Mouse (Mus musculus) splenic B cell, adult 2 months (primary cell): ENCODE results near the gene Smim4.

ENCODE experiments used
- DNase-seq: peaks from one replicate; pipeline ENCODE4 v3.0.0-alpha.2; 2011; ENCODE audit warnings: low read depth, low spot score
- H3K27me3 ChIP-seq: 2 replicates; pipeline ENCODE4 v1.6.1; 2012; ENCODE audit warnings: mild to moderate bottlenecking, low read length, moderate library complexity, mixed read lengths; ENCODE audit not compliant: control insufficient read depth, poor library complexity, insufficient read depth, severe bottlenecking
- H3K36me3 ChIP-seq: 2 replicates; pipeline ENCODE4 v1.6.1; 2012; ENCODE audit warnings: mild to moderate bottlenecking, low read length, moderate library complexity, mixed read lengths; ENCODE audit not compliant: control insufficient read depth, poor library complexity, insufficient read depth, severe bottlenecking

Gene Smim4

DNA sequence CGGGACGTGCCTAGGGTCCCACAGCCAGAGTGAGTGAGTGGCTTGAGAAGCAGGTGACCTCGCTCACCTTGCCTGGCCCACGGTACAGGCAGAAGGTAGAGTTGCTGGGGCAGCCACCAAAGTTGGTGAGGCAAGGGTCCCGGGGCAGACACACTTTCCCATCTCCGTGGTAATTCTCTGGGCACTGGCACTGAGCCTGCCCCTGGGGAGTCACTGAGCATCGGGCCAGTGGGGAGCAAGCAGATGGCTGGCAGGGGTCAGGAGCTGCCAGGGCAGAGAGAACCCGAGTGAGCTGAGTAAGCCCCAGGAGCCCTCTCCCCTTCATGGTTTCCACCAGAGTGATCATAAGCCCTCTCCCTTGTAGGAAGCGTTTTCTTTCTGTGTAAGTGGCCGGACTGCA, 32.9 kb upstream of the Smim4 start:
- DNase-seq: no peak
- Histone ChIP-seq H3K27me3 (no peaks in the 10 kb centered on the region), H3K36me3 (no peaks in the 10 kb centered on the region)

DNA sequence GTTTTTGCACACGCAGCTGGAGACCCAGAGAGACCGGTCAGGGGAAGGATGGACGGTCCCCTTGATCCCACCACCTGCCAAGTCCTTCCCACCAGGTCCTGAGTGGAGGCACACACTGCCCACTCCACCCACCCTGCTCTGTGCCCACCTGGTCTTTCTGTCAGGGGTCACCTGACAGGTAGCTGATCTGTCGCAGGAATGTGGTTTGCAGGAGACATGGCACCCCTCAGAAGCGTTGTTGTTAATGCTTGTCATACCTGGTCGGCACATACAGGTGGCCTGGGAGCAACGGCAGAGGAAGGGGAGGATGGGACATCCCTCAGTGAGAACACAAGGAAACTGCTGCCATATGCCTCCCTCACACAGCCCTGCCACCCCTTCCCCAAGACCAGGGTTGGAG, 32.4 kb upstream of the Smim4 start:
- H3K27me3 ChIP-seq: no peaks in the 10 kb centered on the region
- no peak for DNase-seq
- H3K36me3 ChIP-seq: no peaks in the 10 kb centered on the region

DNA sequence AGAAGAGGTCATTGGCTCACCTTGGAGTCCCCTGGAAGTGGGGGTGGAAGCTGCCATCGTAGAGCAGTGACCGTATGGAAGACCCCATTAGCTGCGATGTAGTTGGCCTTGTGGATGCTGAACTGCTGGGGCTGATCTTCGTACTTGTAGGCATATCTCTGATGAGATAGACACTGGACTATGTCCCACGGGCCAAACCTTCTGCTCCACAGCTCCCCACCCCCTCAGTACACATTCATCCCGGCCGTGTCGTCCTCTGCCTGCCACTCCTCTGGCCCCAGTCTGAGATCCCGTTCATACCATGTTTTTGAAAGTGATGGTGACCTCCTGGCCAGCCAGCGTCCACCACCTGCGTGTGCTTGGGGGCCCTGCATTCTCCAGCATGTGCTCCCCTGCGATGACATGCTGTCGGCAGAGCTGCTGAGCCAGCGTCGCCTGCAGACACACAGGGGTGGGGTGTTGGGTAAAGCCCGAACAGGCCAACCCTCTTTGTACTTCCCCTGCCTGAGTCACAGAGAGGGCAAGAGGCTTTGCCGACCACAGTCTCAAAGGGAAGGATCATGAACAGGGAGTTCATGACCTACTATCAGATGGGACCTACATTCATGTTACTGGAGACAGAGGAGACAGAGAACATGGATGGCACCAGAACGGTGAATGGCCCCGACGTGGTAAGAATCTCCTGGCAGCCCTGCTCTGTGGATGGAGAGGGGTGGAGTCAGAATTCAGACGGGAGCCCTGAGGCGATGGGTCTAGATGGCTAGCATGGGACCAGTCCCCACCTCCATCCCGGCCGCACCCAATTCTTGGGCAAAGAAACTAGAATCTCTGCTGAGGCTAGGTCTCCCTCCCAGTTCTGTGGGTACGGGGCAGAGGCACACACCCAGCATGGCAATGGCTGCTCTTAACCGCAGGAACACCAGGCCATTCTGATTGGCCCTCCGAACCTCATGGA, 31.7 kb upstream of the Smim4 start:
- no peak for DNase-seq
- no peaks in the 10 kb centered on the region for H3K36me3 ChIP-seq
- H3K27me3 ChIP-seq: no peaks in the 10 kb centered on the region

DNA sequence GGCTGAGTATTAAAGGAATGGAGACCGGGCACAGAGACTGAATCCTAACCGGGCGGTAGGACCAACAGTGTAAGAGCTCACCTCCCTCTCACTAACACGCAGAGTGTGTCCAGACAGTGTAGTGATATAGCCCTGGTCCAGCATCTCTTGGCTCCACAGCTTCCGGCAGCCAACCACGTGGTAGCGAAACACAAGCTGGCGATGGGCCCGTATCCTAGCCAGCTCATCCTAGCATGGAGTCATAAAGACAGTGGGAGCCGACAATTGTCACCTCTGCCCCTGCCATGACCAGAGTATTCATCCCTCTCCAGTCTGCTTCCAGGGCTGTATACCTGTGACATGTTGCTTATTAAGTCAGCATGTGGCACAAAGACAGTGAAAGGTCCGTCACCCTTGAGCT, 16.9 kb upstream of the Smim4 start:
- DNase-seq: no peak
- Histone ChIP-seq H3K36me3 (no peaks in the 10 kb centered on the region), H3K27me3 (no peaks in the 10 kb centered on the region)

DNA sequence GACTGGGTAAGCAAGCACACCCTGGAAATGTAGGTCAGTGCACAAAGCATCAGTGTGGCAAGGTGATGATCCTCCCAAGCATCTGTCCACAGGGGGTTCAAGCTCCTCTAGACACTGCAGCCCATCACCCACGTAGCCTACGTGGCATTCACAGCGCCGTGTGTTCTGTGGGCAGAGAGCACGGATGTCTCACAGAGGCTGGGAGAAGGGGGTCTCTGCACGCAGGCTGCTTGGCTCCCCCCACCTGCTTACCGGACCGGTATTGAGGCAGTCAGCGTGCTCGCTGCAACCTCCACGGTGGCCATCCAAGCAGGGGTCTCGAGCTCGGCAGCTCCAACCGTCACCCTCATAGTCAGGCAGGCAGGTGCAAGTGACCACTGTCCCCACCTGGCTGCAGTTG, 12.3 kb upstream of the Smim4 start:
- Histone ChIP-seq H3K36me3 (no peaks in the 10 kb centered on the region), H3K27me3 (no peaks in the 10 kb centered on the region)
- DNase-seq: no peak

DNA sequence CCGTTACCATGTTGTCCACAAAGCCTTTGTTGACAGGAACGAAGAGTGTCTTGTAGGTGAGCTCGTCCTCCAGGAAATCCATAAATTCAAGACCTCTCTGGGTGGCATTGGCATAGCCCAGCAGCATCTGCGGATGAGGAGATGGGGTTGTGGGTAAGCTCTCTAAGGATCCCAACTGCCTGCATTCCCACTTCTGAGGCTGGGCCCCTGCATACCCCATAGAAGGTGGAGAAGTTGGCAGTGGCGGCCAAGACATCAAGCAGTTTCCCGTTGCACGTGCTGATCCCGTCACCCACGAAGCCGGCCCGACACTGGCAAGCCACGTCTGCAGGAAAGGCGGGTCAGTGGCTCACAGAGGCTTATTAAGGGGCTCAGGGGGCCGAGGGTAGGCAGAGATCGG, 11.4 kb upstream of the Smim4 start:
- Histone ChIP-seq H3K27me3 (no peaks in the 10 kb centered on the region), H3K36me3 (no peaks in the 10 kb centered on the region)
- DNase-seq: no peak

DNA sequence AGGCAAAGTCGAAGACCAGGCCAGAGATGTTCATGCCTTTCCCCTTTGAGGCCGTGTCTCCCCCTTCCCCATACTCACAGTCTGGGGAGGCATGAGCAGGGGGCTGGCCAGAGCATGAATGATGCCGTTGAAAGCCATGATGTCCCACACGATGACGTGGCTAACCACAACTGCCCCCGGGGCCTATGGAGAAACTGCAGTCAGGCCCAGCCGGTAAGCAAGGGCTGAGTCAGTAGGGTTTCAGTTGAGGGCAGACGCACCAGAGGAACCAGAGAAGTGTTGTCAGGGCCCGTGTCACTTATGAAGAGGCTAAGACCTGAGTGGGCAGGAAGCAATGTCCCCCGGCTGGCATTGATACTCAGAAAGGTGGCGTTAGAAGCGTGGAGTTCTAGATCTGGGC, 10.9 kb upstream of the Smim4 start:
- DNase-seq: no peak
- Histone ChIP-seq H3K36me3 (no peaks in the 10 kb centered on the region), H3K27me3 (no peaks in the 10 kb centered on the region)

DNA sequence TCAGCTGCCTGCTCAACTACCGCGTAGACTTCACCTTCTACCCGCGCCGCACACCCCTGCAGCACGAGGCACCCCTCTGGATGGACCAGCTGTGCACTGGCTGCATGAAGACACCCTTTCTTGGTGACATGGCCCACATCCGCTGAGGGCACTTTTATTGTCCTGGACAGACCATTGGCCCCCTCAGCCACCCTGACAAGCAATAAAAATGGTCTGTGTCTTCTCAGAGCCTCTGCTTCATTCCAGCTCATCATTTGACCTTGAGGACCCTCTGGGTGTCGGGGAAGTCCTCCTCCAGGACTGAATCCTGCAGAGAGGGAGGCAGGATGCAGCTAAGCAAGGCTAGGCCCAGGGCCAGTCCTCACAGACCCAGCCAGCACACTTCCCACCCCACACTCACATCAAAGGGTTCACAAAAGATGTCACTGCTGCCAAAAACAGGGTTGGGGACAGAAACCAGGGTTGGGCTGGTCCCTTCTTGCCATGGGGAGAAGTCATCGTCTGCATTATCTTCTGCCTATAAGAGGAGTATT, 10.2 kb upstream of the Smim4 start:
- no peak for DNase-seq
- Histone ChIP-seq H3K36me3 (no peaks in the 10 kb centered on the region), H3K27me3 (no peaks in the 10 kb centered on the region)

DNA sequence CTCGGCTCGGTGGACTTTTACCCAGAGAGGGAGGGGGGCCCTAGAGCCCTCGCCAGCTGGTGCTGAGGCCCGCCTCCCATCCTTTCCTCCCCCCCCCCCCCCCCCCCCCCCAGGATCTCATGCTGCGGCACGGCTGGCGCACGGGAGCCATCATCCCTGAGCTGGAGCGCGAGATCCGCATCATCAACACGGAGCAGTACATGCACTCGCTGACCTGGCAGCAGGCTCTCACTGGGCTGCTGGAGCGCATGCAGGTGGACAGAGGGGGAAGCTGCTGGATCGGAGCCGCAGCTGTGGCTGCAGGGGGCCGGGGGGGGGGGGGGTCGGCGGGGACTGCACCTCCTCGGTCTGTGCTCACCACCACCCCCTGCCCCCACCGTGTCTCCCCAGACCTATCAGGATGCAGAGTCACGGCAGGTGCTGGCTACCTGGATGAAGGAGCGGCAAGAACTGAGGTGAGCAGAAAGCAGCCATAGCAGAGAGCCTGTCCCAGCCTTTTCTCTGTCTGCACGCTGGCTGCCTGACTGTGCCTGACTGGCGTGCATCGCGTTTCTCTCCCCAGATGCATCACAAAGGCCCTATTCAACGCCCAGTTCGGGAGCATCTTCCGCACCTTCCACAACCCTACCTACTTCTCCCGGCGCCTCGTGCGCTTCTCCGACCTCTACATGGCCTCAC, 9.6 kb upstream of the Smim4 start:
- Histone ChIP-seq H3K27me3 (no peaks in the 10 kb centered on the region), H3K36me3 (no peaks in the 10 kb centered on the region)
- DNase-seq: no peak

DNA sequence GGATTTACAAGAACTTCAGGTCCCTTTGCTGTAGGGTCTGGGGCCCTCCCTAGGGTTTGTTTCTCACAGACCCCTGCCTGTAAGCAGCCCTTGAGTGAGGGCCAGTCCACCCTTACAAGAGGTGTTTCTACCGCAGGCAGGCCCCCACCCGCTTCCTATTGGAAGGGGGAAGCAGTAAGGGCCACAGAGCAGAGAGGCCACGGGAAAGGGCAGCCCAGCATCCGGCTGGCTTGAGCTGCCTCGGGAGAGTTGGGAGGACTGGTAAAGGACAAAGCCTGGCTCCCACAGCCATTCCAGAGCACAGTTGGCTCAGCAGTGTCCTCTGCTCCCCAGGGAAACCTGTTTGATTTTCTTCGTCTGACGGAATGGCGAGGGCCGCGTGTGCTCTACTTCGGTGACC, 9.0 kb upstream of the Smim4 start:
- no peak for DNase-seq
- no peaks in the 10 kb centered on the region for H3K27me3 ChIP-seq
- no peaks in the 10 kb centered on the region for H3K36me3 ChIP-seq

DNA sequence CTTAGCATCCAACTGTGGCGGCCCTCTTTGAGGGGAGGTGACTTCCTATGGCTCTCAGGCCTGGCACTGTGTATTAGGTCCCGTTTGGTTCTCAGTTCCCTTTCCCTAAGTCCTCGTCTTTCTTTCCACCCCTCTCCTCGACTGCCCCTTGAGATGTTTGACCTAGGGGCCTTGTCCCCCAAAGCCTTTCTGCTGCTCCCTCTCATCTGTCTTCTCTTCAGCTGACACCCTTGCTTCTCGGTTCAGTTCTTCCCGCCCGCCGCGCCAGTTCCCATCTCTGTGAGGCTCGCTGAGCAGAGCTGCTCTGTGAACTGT, 8.5 kb upstream of the Smim4 start:
- no peak for DNase-seq
- no peaks in the 10 kb centered on the region for H3K36me3 ChIP-seq

DNA sequence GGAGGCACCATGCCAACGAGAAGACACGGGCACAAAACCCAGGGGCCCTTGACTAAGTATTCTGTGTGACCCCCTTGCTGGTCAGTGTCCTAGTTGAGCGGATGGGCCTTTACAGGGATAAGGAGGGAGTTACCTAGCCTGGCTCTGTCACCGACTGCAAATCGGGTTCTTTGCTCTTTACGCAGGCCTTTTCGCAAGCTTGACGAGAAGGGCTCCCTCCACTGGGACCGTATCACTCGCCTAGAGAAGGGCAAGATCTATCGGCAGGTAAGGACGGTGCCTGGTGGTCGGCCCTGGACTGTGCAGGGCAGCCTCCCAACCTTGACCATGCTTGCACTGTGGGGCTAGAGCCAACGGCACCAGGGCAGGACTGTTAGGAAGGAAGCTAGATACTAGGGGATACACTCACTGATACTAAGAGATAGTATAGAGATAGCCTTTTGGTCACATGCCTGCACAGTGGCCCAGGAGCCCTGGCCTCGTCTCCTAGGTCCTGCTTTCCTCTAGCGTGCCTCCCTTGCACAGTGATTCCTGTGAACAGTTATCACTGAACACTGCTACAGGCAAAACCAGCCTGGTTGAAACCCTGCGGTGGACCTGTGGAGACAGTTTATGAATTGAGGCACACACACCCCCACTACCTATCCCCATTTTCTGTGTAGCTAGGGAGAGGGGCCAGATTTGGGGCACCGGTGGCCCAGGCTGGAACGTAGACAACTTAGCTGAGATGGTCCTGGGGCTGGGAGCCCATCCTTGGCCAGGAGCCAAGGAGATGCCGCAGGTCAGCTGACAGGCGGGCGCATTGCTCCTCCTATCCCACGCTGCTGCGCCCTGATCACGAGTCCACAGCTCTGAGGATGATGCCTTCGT, 7.9 kb upstream of the Smim4 start:
- Histone ChIP-seq H3K36me3 (no peaks in the 10 kb centered on the region), H3K27me3 (no peaks in the 10 kb centered on the region)
- DNase-seq: no peak

More for the DNA sequence above, 8.5 kb upstream of the Smim4 start:
- no peaks in the 10 kb centered on the region for H3K27me3 ChIP-seq

DNA sequence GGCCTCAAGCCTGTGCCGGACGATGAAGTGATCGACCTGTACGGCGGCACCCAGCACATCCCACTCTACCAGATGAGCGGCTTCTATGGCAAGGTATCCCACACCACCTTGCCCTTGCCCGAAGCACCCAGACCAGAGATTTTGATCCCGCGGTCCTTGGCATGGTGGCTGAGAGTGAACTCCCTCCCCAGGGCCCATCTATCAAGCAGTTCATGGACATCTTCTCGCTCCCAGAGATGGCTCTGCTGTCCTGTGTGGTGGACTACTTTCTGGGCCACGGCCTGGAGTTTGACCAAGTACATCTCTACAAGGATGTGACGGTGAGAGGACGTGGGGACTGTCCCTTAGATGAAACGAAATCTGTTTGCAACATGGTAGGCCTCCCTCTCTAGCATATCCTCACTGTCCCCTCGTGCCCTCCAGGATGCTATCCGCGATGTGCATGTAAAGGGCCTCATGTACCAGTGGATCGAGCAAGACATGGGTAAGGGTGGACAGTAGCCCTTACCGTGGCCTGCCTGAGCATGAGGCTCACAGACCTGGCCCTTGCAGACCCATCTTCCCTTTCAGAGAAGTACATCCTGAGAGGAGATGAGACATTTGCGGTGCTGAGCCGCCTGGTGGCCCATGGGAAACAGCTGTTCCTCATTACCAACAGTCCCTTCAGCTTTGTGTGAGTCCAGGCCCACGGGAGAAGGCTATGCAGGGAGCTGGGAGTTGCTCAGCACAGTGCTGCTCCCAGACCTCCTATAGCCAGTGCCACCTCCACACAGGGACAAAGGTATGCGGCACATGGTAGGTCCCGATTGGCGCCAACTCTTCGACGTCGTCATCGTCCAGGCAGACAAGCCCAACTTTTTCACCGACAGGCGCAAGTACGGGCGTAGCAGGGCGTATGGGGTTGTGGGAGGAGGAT, 7.0 kb upstream of the Smim4 start:
- DNase-seq: no peak
- no peaks in the 10 kb centered on the region for H3K36me3 ChIP-seq
- H3K27me3 ChIP-seq: no peaks in the 10 kb centered on the region
